Mouse (Mus musculus): ENCODE data around the gene Mmp7. TPM values are rescaled to one million over a fixed set of nuclear protein-coding genes. Genes with fewer than 3 reads are reported as not detected.

Mmp7 gene
- not detected for total RNA-seq (2021)

GRCm38 (mm10) chr9:7691790-7692189 is at the start of gene Mmp7:
Gene Mmp7, plus strand, starts transcription at chr9:7692090.
- intact Hi-C loops (cut with DNase I) = no loop called here
- no peak for DNase-seq (ENCODE audit: low spot score in 2 of 2)

DNA sequence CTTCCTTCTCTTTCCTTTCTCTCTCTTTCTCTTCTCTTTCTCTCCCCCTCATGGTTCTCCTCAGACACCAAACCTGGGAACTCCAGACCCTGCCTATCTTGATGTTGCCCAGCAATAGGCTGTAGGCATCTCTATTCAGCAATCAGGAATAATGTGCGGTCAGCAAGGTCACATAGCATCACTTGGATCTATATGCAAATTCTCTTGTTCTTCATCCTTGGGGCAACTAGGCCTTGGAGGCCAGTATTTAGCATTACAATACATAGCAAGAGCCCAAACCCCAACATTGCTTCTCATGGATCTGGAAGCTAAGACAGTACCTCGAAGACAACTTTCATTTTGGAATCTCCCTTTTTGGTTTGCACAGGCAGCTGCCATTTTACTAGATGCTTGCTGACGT is 44.0 kb upstream of the Mmp7 start:
- no peak for DNase-seq (ENCODE audit: low spot score in 2 of 2)
- intact Hi-C loops (cut with DNase I) = no loop called here

GRCm38 (mm10) chr9:7650397-7651180 is 41.3 kb upstream of the Mmp7 start:
- no peak for DNase-seq (ENCODE audit: low spot score in 2 of 2)
- intact Hi-C loops (cut with DNase I) = no loop called here

- DNase-seq (ENCODE audit: low spot score in 2 of 2) = no peak
- intact Hi-C loops (cut with DNase I) = no loop called here
These were observed 39.4 kb upstream of the Mmp7 start for GRCm38 (mm10) chr9:7652351-7653085.

GRCm38 (mm10) chr9:7657946-7658345 is 33.9 kb upstream of the Mmp7 start:
- DNase-seq (ENCODE audit: low spot score in 2 of 2) = no peak
- intact Hi-C loops (cut with DNase I) = no loop called here

- no peak for DNase-seq (ENCODE audit: low spot score in 2 of 2)
- intact Hi-C loops (cut with DNase I) = no loop called here
These were observed 32.3 kb upstream of the Mmp7 start for GRCm38 (mm10) chr9:7659469-7660020.

GRCm38 (mm10) chr9:7661371-7661770 is 30.5 kb upstream of the Mmp7 start:
- DNase-seq (ENCODE audit: low spot score in 2 of 2) = no peak
- intact Hi-C loops (cut with DNase I) = no loop called here

DNA sequence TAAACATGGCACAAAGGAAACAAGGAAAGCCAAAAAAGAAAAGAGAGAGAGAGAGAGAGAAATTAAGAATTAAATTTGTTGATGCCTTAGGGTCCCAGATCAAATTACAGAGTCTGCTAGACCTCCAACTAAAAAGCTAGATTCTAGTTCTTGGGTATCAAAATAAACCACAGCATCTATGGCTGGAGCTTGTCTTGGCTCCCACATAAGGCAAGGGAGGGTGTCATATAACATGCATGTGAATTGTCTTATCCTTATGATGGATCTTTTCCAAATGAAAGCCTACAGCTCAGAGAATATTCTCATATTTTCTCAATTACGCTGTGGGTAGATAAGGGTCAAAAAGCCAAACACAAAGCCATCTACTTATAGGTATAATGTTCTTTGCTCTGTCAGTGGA is 22.2 kb upstream of the Mmp7 start:
- intact Hi-C loops (cut with DNase I) = no loop called here
- no peak for DNase-seq (ENCODE audit: low spot score in 2 of 2)

GRCm38 (mm10) chr9:7672985-7673384 is 18.9 kb upstream of the Mmp7 start:
- intact Hi-C loops (cut with DNase I) = no loop called here
- no peak for DNase-seq (ENCODE audit: low spot score in 2 of 2)

DNA sequence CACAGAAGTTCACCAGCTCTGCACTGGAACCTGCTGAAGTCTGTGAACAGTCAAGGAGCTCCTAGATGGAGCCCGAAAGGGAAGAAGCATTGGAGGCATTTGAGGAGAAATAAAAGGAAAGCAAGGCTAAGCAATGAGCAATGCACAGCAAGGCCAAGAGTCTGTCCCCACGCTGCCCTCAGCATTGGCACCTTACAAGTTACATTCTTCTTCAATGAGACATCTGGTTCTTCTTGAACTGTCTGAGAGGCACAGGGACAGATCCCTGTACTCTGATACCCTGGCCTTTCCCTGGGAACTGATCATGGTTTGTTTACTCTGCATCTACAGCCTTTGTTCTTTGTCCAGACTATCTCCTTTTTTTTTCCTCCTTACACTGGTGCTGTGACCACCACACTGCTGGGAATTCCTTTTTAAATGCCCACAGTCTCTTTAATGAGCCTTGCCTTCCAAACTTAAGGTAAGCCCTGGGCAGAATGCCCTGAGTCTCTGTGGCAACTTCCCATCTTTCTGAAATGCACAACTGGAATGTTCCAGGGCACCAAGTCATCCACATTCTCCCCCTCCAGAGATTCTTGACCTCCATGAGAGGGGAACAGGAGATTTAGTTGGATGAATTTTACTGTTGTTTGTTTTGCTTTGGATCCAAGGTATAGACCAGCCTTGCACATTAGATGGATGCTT is 13.6 kb upstream of the Mmp7 start:
- DNase-seq (ENCODE audit: low spot score in 2 of 2) = no peak
- intact Hi-C loops (cut with DNase I) = no loop called here

DNA sequence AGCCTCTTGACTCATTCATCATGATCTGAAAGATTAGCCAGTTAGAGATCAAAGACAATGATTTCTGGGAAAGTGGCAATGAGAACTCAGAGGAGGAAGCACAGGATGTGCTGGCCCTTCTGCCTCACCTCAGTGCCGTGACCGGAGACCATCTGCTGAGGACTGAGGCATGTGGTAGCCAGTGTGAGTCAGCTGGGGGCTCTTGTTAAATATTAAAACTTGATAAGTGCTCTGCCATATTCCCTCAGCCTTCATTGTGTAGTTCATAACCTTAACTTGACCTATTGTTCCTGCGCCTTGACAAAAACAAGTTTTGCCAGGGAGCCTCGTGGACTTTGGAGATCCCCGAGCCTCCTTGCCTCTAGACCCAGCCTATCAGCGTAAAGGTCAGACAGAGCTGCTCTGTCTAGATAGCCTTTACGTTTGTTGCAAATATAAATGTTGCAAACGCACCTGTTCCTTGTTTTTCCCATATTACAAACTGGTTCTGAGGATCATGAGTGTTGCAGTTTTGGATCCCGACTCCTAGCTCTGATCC is 9.7 kb upstream of the Mmp7 start:
- intact Hi-C loops (cut with DNase I) = no loop called here
- DNase-seq (ENCODE audit: low spot score in 2 of 2) = no peak

GRCm38 (mm10) chr9:7686024-7686423 is 5.9 kb upstream of the Mmp7 start:
- DNase-seq (ENCODE audit: low spot score in 2 of 2) = no peak
- intact Hi-C loops (cut with DNase I) = no loop called here

GRCm38 (mm10) chr9:7689799-7690198 is 2.1 kb upstream of the Mmp7 start:
- peak in 1 of 2 experiments; percentile 15 for DNase-seq (ENCODE audit: low spot score in 2 of 2)

GRCm38 (mm10) chr9:7693961-7694360 is 2.1 kb downstream of the Mmp7 start:
- intact Hi-C loops (cut with DNase I) = no loop called here
- DNase-seq (ENCODE audit: low spot score in 2 of 2) = no peak

More at GRCm38 (mm10) chr9:7689799-7690198, 2.1 kb upstream of the Mmp7 start:
- intact Hi-C loops (cut with DNase I) = no loop called here

DNA sequence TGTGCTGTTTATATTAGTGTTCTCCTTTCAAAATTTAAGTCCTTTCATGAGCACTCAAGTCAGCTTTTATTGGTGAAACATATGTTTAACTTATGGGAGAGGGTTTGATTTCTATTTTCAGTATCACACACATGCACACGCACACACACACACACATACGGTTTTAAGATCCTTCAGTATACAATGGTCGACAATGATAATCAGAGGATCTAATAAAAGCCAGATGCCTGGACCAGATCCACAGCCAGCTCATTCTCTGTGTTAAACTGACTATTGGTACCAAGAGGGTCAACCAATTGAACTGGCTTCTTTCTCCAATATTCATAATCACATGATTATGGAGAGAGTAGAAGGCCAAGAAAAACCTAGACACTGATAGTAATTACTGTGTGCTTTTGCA is 3.8 kb downstream of the Mmp7 start:
- intact Hi-C loops (cut with DNase I) = no loop called here
- no peak for DNase-seq (ENCODE audit: low spot score in 2 of 2)

GRCm38 (mm10) chr9:7708698-7709097 is 16.8 kb downstream of the Mmp7 start:
- intact Hi-C loops (cut with DNase I) = no loop called here
- DNase-seq (ENCODE audit: low spot score in 2 of 2) = no peak

DNA sequence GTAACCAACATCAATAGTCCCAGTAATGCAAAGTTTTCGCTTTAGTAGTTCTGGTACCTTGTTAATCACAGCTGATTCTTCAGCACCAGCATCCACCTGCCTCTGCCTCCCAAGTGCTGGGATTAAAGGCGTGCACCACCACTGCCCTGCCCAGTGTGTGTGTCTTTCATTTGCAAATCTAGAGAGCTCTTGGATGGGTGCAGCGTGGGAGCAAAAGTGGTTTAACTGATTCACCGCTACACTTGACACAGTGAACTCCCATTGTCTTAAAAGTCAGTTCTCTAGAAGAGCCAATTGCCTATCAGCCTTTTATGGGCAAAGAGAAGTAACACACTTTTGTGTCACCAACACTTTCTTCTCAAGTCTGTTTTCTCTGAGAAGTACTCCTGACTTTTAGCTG is 19.3 kb downstream of the Mmp7 start:
- no peak for DNase-seq (ENCODE audit: low spot score in 2 of 2)
- intact Hi-C loops (cut with DNase I) = loop anchor here (5.0 to 10.0 kb wide), 2 partner anchors 114 to 496 kb away; no protein-coding TSS in a partner anchor

- peak; percentile 50 to 64 for DNase-seq (ENCODE audit: low spot score in 2 of 2)
- intact Hi-C loops (cut with DNase I) = loop anchor here (1.0 to 10.0 kb wide), 3 partner anchors 111 to 493 kb away; no protein-coding TSS in a partner anchor
These were observed 22.4 kb downstream of the Mmp7 start for GRCm38 (mm10) chr9:7714062-7714907.

GRCm38 (mm10) chr9:7714908-7715175 is 23.0 kb downstream of the Mmp7 start:
- intact Hi-C loops (cut with DNase I) = loop anchor here (1.0 to 10.0 kb wide), 3 partner anchors 110 to 492 kb away; no protein-coding TSS in a partner anchor
- no peak for DNase-seq (ENCODE audit: low spot score in 2 of 2)

Measured in left cerebral cortex, postnatal 25 days (tissue).